Mouse (Mus musculus) adrenal gland, postnatal 36 days (tissue): ENCODE results near the gene Casd1. TPM values are rescaled to one million over a fixed set of nuclear protein-coding genes. Genes with fewer than 3 reads are reported as not detected.
"Not testable (repeated sequence)": the region's sequence is repeated elsewhere in the genome, so short reads cannot be mapped to it uniquely, and the experiment has no call there.

ENCODE experiments used
- DNase-seq, 2 experiments: peaks; one replicate each; pipeline ENCODE4 v3.0.0; 2021; ENCODE audit warnings: mixed read lengths in 1 of 2
- total RNA-seq, 2 experiments: library from RNA; stranded (reverse); gene quantifications; 2 replicates each; pipeline ENCODE4 v1.2.3; 2021

Casd1 gene
- total RNA-seq, 2 experiments from 2014 or later: 31.2 to 47.8 TPM

- no peak for DNase-seq
Measured at GRCm38 (mm10) chr6:4612431-4612830, 11.8 kb downstream of the Casd1 start.

- no peak for DNase-seq
Measured at GRCm38 (mm10) chr6:4617911-4618310, 17.3 kb downstream of the Casd1 start.

- DNase-seq: no peak
Measured at GRCm38 (mm10) chr6:4631464-4631863, 30.8 kb downstream of the Casd1 start.

GRCm38 (mm10) chr6:4633189-4633588 is 32.5 kb downstream of the Casd1 start:
- no peak for DNase-seq

DNA sequence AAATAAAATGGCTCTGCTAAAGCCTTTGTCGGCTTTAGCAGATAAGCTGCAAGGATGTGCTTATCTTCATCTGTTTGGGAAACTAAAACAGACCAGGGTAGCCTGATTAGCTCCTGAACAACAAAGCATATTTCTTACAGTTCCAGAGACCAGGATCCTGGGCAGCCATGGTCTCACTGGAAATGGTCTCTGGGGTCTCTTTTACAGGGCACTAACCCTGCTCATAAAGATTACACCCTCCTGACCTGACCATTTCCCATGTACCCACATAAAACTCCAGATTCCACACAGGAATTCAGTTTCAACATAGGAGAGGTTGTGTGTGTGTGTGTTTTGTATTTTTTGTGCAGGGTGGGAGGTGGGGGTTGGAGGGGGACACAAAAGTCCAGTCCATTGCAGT is 34.2 kb downstream of the Casd1 start:
- no peak for DNase-seq

DNA sequence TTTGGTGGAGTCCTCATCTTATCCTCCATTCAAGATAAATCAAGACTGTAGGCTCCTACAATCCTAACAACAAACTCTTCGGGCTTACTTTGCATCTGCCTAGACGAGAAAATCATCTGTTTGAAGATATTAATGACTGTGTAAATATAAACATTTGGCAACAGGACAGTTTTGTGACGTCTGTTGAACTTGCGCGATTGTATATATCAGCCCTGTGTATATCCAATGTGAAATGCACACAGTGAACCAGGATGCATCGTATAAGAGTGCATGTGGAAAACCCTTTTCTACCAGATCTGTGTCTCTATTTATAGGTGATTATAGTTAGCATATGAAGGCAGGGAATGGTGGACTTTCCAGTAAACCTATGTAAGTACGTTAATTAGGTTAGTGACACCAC is 41.4 kb downstream of the Casd1 start:
- DNase-seq: no peak

DNA sequence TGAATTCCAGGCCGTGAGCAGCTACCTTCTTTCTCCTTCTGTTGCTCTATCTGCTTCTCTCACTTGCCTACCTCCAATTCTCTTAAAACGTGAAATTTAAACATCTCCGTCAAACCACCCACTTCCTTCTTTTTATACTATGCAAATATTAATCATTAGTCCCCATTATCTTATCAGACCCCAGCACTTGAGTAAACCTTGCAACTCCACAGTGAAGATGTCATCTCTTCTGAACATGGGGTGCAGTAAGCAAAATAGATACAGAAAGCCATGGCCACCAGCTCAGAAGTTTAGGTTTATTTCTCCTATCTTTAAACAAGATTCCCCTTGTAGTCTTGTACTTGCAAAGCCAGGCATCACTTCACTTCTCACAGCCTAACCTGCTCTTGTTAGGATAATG is 46.7 kb downstream of the Casd1 start:
- DNase-seq: no peak

GRCm38 (mm10) chr6:4652596-4653134 is 52.0 kb downstream of the Casd1 start:
- DNase-seq: no peak

DNA sequence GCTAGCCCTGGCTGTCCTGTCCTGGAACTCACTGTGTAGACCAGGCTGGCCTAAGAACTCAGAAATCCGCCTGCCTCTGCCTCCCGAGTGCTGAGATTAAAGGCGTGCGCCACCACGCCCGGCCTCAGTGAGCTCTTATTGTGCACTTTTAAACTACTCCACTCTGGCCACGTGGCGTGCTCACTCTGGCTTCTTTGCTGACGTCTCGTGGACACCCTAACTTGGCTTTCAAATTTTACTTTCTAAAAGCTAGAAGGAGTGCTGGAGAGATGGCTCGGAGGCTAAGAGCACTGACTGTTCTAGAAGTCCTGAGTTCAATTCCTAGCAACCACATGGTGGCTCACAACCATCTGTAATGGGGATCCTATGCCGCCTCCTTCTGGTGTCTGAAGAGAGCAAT is 53.1 kb downstream of the Casd1 start:
- not testable (repeated sequence) for DNase-seq

GRCm38 (mm10) chr6:4655466-4655865 is 54.8 kb downstream of the Casd1 start:
- no peak for DNase-seq

DNA sequence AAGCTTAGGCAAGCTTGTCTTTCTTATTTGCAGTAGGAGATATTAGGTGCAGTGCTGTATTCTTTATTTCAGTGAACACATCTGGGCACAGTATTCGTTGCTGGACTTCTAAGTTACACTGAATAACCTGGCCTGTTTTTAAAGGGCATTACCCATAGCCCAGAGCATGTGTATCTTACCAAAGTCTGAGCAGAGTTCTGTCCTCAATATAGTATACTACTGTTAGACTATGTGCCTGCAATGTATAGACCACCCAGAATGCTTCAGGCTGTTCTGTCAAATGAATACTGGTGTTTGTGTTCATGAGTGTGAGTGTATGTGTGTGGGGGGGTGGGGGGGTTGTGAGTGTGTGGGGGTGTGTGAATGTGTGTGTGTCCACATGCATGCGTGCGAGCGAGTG is 55.3 kb downstream of the Casd1 start:
- DNase-seq: no peak

DNA sequence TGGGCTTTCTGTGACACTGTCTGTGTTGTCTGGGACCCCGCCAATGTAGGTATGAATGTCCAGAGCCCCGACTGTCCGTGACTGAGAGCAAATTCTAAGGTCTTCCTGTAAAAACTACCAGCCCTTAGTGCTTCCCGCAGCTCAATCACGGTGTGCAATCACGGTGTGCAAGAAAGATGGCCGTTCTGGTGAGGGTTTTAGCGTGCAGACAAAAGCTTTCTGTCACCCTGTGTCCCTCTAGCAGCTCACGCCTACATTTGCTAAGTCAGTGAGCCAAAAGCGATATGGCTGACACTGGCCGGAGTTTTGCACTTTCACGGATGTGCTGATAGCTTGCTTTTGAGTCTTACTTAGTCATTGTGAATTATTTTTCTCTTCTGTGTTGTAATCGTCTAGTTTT is 58.2 kb downstream of the Casd1 start:
- DNase-seq: no peak

GRCm38 (mm10) chr6:4663516-4663915 is 62.9 kb downstream of the Casd1 start:
- peak; percentile 16 to 45 for DNase-seq

- no peak for DNase-seq
Measured at GRCm38 (mm10) chr6:4664313-4664712, 63.7 kb downstream of the Casd1 start.

GRCm38 (mm10) chr6:4665154-4665553 is 64.5 kb downstream of the Casd1 start:
- no peak for DNase-seq

- DNase-seq: no peak
Measured at GRCm38 (mm10) chr6:4677356-4677761, 76.7 kb downstream of the Casd1 start.

DNA sequence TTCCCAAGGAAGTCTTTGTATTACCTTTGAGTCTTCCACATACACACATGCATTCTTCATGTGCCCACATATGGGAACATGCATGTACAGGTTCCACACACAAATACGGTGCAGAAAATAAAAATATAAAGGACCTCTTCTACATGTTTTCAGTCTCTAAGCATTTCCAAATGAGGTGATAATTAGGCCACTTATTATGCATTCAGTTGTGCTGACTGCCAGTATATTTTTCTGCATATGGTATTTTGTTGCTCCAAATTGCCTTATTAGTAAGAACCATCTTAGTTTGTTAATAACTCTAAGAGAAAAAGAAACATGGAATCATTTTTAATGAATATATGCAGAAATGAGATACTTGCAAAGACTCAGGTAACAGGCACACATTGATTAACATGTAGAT is 79.3 kb downstream of the Casd1 start:
- DNase-seq: no peak

GRCm38 (mm10) chr6:4680576-4680975 is 79.9 kb downstream of the Casd1 start:
- DNase-seq: no peak

DNA sequence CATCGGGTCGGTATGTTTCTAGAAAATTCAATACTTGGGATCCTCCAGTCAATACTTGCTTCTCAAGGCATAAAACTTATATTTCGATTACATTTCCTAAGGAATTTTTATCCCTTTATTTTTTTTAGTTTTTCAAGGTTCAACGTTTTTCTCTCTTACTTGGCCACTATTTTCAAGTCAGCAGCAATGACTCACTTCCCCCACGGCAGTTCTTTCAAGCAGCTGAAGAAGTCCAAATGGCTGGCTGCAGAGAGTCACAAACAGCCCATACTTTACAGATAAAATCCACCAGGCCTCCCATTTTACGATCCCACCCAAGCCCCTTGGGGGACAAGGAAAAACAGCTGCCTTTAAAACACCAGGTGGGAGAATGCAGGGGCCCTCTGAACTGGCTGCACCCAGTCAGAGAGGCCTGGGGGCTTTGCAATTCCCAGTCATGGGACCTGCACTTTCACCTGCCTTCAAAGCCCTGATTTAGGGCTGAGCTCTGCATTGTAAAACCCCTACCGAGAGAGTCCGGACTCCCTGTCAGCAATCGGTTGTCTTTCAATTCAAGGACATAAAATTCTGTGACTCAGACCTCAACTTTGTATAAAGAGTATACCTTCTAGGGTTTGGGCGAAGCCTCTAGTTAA is 84.2 kb downstream of the Casd1 start:
- DNase-seq: peak in 1 of 2 experiments; percentile 51

GRCm38 (mm10) chr6:4690438-4690837 is 89.8 kb downstream of the Casd1 start:
- DNase-seq: no peak
